Mouse (Mus musculus): ENCODE measurements around the gene Pnmal2.

DNA sequence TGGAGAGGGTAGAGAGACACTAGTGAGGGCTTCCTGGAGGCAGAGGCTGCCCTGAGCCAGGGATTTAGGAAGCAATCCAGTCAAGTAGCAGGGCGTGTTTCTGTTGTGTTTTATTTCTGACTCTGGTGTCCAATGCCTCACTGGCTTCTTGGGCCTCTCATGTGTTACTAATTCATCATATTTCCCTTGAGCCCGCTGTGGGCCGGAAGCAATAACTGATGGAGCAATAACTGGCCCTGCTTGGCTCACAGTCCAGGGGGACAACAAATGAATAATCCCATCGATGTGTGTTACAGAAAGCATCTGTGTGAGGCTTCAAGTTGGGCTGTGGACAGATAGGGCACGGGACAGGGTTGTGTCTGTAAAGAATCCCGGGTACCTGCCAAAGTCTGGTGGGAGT, 32.1 kb upstream of the Pnmal2 start:
- TF ChIP-seq CTCF (IDR thresholded peaks at IDR 0.05; ENCODE audit: borderline replicate concordance, control insufficient read depth, extremely low read depth, insufficient read depth, low read length, poor library complexity) (no peak), POLR2A (IDR thresholded peaks at IDR 0.05; ENCODE audit: control insufficient read depth, extremely low read depth, insufficient read depth, low read length, poor library complexity) (no peak)
